Mouse (Mus musculus) C2C12 (cell line): ENCODE results near the gene Bcas3.

Experiments used
- CEBPB ChIP-seq: IDR thresholded peaks from one replicate; pipeline ENCODE4 v1.6.1; 2011; ENCODE audit warnings: low read depth, mild to moderate bottlenecking, control low read depth, moderate library complexity
- CTCF ChIP-seq: IDR thresholded peaks from one replicate; pipeline ENCODE4 v1.5.1; 2011; ENCODE audit not compliant: control insufficient read depth, insufficient read depth, insufficient read length
- USF1 ChIP-seq: IDR thresholded peaks from one replicate; pipeline ENCODE4 v1.6.1; 2011; ENCODE audit warnings: low read depth, mild to moderate bottlenecking, control low read depth, moderate library complexity

GRCm38 (mm10) chr11:85681580-85682419 lies 328.8 kb downstream of the Bcas3 start:
- TF ChIP-seq CTCF (no peak), USF1 (no peak), CEBPB (no peak)
